Mouse (Mus musculus) heart, adult 11 months (tissue): ENCODE measurements at regions not wholly inside any gene's neighbourhood (a gene's known extent, or its start where the extent isn't known, plus 50 kb on each side); places are given as distances from the start of the nearest gene placed in this dataset.

ENCODE experiments used
- DNase-seq: peaks from one replicate; pipeline ENCODE4 v3.0.0; 2022

DNA sequence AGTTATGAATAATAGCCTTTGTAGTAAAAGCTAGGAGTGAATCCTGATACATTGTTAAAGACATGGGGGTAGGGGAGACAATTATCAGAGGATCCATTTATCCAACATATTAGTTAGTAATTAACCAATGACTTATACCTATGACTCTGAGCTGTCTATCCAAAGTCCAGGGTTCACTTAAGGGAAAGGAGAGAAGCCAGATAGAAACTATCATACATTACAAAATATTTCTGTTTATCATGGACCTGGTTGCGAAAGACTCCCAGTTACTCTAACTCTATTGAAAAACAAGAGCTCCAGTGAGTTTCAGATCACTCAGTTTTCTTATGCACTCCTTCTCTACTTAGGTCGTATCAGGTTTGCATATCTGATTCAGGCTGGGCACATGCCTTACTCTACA, 749.3 kb downstream of the H2al1n start:
- no peak for DNase-seq

DNA sequence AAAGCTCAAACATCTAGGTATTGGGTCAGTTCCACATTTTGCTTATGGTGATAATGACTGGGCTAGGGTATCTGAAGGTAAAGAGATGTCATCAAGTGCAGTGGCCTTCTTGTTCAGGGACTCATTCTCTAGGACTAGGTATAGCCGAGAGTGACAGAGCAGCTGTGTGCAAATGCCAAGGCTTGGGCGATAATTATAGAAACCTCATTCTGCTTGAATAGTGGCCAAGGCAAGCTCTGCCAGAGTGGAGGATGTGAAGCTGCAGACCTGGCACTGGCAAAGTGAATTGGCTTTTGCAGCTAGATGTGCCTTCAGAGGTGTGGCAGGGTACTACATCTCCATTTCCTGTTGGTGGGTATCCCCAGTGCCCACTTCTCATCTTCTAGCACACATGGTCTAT, 796.1 kb downstream of the H2al1n start:
- peak; percentile 90 for DNase-seq
